Mouse (Mus musculus) liver, adult 2 months (tissue): ENCODE measurements at regions not wholly inside any gene's neighbourhood (a gene's known extent, or its start where the extent isn't known, plus 50 kb on each side); places are given as distances from the start of the nearest gene placed in this dataset.

Source experiments
- CTCF ChIP-seq: fragments of 200-500 bp; IDR thresholded peaks from 2 replicates; pipeline ENCODE4 v1.5.1; 2011; ENCODE audit warnings: low read depth, low read length, control low read depth
- POLR2A ChIP-seq: fragments of 200-500 bp; IDR thresholded peaks from 2 replicates; pipeline ENCODE4 v1.6.1; 2011; ENCODE audit warnings: low read length, control low read depth; ENCODE audit not compliant: insufficient read depth; ENCODE audit errors: extremely low read depth

- TF ChIP-seq CTCF = no peak
- no peak for TF ChIP-seq POLR2A
Observed at GRCm38 (mm10) chr1:94858464-94858863, 455.0 kb upstream of the Fam174a start.
